Mouse (Mus musculus) lung, embryonic 16.5 days (tissue): ENCODE results near the gene Tbx15. TPM values are rescaled to one million over a fixed set of nuclear protein-coding genes. Genes with fewer than 3 reads are reported as not detected.
A peak's percentile ranks its signal among the peaks of the same experiment; 100 is the strongest.

Experiments
- ATAC-seq: fragments of 200-750 bp; cut with Nextera tagmentation; 2 replicates; pipeline ENCODE4 v1.8.0; 2017; ENCODE audit warnings: low read depth, mild to moderate bottlenecking, moderate library complexity
- H3K27ac ChIP-seq: fragments of 300-500 bp; sonication (generic); 2 replicates; pipeline ENCODE4 v1.5.1; 2014; ENCODE audit warnings: mild to moderate bottlenecking, control low read depth, low read length
- H3K27me3 ChIP-seq: fragments of 300-500 bp; sonication (generic); 2 replicates; pipeline ENCODE4 v1.6.1; 2014; ENCODE audit warnings: low read depth, low read length, mixed read lengths; ENCODE audit not compliant: control insufficient read depth, insufficient read depth
- H3K36me3 ChIP-seq: fragments of 300-500 bp; sonication (generic); 2 replicates; pipeline ENCODE4 v1.6.1; 2014; ENCODE audit warnings: low read length; ENCODE audit not compliant: control insufficient read depth, insufficient read depth
- H3K4me1 ChIP-seq: fragments of 300-500 bp; sonication (generic); replicated peaks from 2 replicates; pipeline ENCODE4 v1.6.1; 2014; ENCODE audit warnings: low read length, mixed read lengths; ENCODE audit not compliant: control insufficient read depth, insufficient read depth
- H3K4me2 ChIP-seq: fragments of 300-500 bp; sonication (generic); 2 replicates; pipeline ENCODE4 v1.6.1; 2014; ENCODE audit warnings: low read depth, low read length, control low read depth
- H3K4me3 ChIP-seq: fragments of 300-500 bp; sonication (generic); 2 replicates; pipeline ENCODE4 v1.5.1; 2014; ENCODE audit warnings: mild to moderate bottlenecking, low read length, control low read depth
- H3K9ac ChIP-seq: fragments of 300-500 bp; sonication (generic); 2 replicates; pipeline ENCODE4 v1.6.1; 2014; ENCODE audit warnings: low read length, control low read depth
- H3K9me3 ChIP-seq: fragments of 300-500 bp; sonication (generic); 2 replicates; pipeline ENCODE4 v1.6.1; 2016; ENCODE audit warnings: low read length; ENCODE audit not compliant: control insufficient read depth
- WGBS: fragments of 180-500 bp; shearing (Covaris S2); extraction: QIAGEN DNeasy Blood & Tissue Kit; methylation state at CpG from one replicate; pipeline ENCODE4 v1.1.7; 2014; 5-methylcytosine and 5-hydroxymethylcytosine counted together
- polyA plus RNA-seq: library from polyadenylated mRNA; unstranded; fragments of >200 nt; fragmentation: Nextera tagmentation; extraction: Ambion mirVana; gene quantifications from 2 replicates; pipeline ENCODE4 v1.2.1, GENCODE M21; 2015

Gene Tbx15
- 0.24 and 0.47 TPM in 2 replicates for polyA plus RNA-seq

- H3K9me3 ChIP-seq: no peaks in the 10 kb centered on the region
- H3K36me3 ChIP-seq: no peaks in the 10 kb centered on the region
- peaks cover 86% of the 10 kb centered on the region for H3K27me3 ChIP-seq
- no peak for ATAC-seq
- H3K4me2 ChIP-seq: peak within 1 kb of the TSS; percentile 41
- H3K9ac ChIP-seq: no peak within 1 kb of the TSS
- H3K4me1 ChIP-seq: peaks cover 8% of the 10 kb centered on the region; the same call in 1 of the 2 replicates
- under 1% methylated on average over 19 of the region's 20 CpGs for WGBS
- peak within 1 kb of the TSS; percentile 30 for H3K4me3 ChIP-seq
- H3K27ac ChIP-seq: no peak within 1 kb of the TSS
Observed at GRCm38 (mm10) chr3:99240213-99240720, at the start of gene Tbx15. Gene Tbx15 (plus strand): TSS chr3:99240381.

GRCm38 (mm10) chr3:99193576-99193975, 46.6 kb upstream of the Tbx15 start:
- 44% methylated on average over 4 of the region's 4 CpGs for WGBS
- no peaks in the 10 kb centered on the region for H3K27me3 ChIP-seq
- no peak overlapping the region for H3K9ac ChIP-seq
- no peak overlapping the region for H3K27ac ChIP-seq
- H3K4me2 ChIP-seq: no peak overlapping the region
- no peaks in the 10 kb centered on the region for H3K4me1 ChIP-seq
- no peak overlapping the region for H3K4me3 ChIP-seq
- ATAC-seq: no peak
- no peaks in the 10 kb centered on the region for H3K9me3 ChIP-seq
- H3K36me3 ChIP-seq: no peaks in the 10 kb centered on the region

DNA sequence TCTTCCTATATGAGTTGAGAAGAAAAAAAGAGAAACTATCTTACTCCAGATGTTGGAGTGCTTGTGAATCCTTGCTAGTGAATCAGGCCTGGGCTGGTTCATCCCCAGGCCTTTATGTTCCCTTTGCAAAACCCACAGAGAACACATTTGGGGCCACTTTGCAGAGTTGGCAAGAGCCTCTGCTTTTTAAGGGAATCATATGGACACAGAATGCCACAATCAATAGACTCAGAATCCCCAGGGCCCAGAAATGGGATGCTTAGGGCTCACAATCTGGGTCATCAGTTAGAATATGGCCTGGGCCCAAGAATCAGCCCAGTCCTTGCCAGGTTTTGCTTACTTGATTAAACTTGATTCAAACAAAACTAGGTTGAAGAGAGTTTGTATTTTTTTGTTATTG, 36.9 kb upstream of the Tbx15 start:
- Histone ChIP-seq H3K9me3 (no peaks in the 10 kb centered on the region), H3K27ac (no peak overlapping the region), H3K4me2 (no peak overlapping the region), H3K4me1 (no peaks in the 10 kb centered on the region), H3K27me3 (no peaks in the 10 kb centered on the region), H3K9ac (no peak overlapping the region), H3K4me3 (no peak overlapping the region), H3K36me3 (no peaks in the 10 kb centered on the region)
- no peak for ATAC-seq

DNA sequence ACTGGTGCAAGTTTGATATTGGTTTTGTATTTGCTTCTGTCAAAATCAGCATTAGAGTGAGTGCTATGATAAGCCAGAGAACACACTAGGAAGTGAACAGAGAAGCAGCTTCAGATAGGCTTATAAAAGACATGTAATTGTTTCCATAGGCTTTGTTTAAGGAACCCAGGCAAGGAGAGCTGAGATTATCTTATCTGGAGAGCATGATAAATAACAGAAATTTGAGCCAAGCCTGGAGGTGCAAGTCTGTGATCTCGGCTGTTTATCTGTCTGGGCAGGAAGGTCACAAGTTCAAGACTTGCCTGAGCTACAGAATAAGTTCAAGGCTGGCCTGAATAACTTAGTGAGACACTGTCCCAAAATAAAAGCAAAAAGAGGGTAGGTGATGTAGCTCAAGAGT, 31.8 kb upstream of the Tbx15 start:
- WGBS: 6% methylated on average over 1 of the region's 1 CpGs
- no peak overlapping the region for H3K9ac ChIP-seq
- no peak for ATAC-seq
- no peak overlapping the region for H3K4me2 ChIP-seq
- no peaks in the 10 kb centered on the region for H3K9me3 ChIP-seq
- H3K4me3 ChIP-seq: no peak overlapping the region
- H3K27me3 ChIP-seq: no peaks in the 10 kb centered on the region
- no peaks in the 10 kb centered on the region for H3K4me1 ChIP-seq
- H3K27ac ChIP-seq: no peak overlapping the region
- H3K36me3 ChIP-seq: no peaks in the 10 kb centered on the region

DNA sequence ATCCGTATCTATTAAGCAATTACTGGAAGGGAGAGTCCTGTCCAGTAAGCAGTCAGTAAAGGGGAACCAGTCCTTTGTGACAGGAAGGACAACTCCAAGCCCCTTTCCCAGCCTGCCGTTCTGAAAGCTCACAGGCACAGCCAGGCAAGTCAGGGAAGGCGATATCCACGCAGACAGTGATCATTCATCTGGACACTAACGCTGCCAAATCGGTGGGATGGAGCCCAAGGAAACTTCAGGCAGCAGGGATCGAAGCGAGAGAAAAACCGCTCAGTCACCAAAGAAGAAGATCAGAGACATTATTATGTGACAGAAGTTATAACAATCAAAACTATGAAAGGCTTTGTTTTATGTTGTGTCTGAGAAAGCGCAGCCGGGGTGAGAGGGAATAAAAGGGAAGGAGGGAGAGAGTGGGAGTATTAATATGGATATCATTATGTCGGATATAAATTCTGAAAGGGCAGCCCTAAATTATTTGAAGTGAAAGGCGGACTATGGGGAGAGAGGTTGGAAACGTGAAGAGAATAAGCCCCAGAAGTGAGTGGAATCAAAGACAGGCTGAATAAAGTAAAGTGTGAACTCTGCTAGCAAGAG, 29.0 kb upstream of the Tbx15 start:
- Histone ChIP-seq H3K27ac (no peak overlapping the region), H3K9me3 (no peaks in the 10 kb centered on the region), H3K9ac (no peak overlapping the region), H3K36me3 (no peaks in the 10 kb centered on the region), H3K27me3 (no peaks in the 10 kb centered on the region), H3K4me3 (no peak overlapping the region), H3K4me2 (no peak overlapping the region), H3K4me1 (no peaks in the 10 kb centered on the region)
- peak; percentile 26; the same call in 1 of the 2 replicates for ATAC-seq
- 36% methylated on average over 14 of the region's 14 CpGs for WGBS

- Histone ChIP-seq H3K27ac (no peak overlapping the region), H3K4me3 (no peak overlapping the region), H3K9ac (no peak overlapping the region), H3K27me3 (peaks cover 2% of the 10 kb centered on the region; the same call in 1 of the 2 replicates), H3K4me2 (no peak overlapping the region), H3K4me1 (no peaks in the 10 kb centered on the region), H3K36me3 (no peaks in the 10 kb centered on the region), H3K9me3 (no peaks in the 10 kb centered on the region)
- no peak for ATAC-seq
- 63% methylated on average over 2 of the region's 2 CpGs for WGBS
Observed at GRCm38 (mm10) chr3:99227807-99228206, 12.4 kb upstream of the Tbx15 start.

DNA sequence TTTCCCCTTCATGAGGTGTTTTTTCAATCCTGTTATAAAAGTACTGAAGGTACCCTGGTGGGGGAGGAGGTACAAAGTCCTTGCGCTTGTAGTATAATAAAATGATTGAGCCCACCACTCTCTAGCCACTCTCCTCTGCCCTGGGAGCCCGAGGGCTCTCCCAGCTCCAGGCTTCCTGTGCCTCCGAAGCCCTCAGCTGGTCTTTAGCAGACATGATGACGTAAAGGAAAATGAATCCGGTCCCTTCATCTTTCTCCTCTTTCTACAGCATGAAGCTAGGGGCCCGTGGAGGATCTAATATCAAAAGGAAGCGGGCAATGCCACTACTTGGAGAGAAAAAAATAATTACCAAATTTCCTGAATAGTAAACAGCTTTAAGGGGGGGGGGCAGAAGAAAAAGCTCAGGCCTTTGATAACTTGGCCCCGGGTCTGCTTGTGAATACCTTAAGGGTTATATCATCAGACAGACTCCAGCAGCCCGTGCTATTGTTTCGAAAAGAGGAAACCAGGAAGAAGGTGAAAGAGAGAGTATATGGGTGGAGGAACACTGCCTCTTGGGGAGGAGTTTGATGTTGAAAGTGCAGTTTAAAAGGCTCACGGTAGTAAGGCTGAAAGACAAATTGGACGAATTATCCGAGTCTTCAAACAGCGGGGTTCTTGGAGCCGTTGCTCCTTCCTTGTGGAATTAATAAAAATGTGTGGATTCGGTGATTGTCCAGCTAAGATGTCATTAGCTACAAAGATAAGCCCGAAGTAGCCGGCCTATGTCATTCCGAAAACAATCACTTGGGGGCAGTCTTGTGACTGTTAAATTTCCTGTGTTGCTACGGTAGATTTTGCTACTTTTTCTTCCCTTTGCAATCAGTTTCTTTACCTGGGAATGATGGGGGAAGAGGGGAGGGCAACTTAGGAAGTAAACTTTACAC, 6.5 kb upstream of the Tbx15 start:
- 6% methylated on average over 20 of the region's 20 CpGs for WGBS
- peak; percentile 10; the same call in 1 of the 2 replicates for ATAC-seq
- Histone ChIP-seq H3K27me3 (peaks cover 55% of the 10 kb centered on the region), H3K9ac (no peak overlapping the region), H3K9me3 (no peaks in the 10 kb centered on the region), H3K4me1 (no peaks in the 10 kb centered on the region), H3K4me2 (peak overlapping the region; percentile 40), H3K4me3 (peak overlapping the region; percentile 5; the same call in 1 of the 2 replicates), H3K27ac (no peak overlapping the region), H3K36me3 (no peaks in the 10 kb centered on the region)

DNA sequence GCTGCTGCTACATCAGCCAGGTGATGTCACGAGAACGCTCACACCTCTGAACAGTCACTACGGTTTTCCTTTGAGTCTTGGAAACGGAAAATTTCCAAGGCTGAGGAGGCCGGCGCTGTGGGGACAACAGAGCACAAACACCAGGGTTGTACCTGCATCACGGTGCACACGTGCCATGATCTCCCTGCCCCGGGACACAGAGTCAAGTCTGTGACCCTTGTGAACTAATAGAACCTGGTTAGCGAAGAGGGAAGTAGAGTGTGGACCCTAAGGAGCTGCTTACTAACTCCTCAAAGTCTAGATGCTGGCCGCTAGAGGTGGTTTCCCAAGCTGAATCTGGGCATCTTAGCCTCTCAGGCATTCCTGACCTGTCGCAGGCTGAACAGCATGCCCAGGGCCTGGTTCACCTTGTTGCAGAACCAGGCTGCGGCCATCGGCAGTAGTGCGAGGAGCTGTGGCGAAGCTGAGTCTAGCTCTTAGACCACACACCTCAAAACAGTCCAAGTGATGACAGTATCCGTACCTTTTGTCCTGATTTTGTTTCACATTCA, 5.8 kb upstream of the Tbx15 start:
- Histone ChIP-seq H3K36me3 (no peaks in the 10 kb centered on the region), H3K27me3 (peaks cover 62% of the 10 kb centered on the region), H3K4me1 (no peaks in the 10 kb centered on the region), H3K9ac (no peak overlapping the region), H3K4me2 (peak overlapping the region; percentile 40), H3K27ac (no peak overlapping the region), H3K9me3 (no peaks in the 10 kb centered on the region), H3K4me3 (peak overlapping the region; percentile 5; the same call in 1 of the 2 replicates)
- peak; percentile 23; the same call in 1 of the 2 replicates for ATAC-seq
- 5% methylated on average over 17 of the region's 17 CpGs for WGBS
